Mouse (Mus musculus) forebrain, postnatal 0 days (tissue): ENCODE data around the gene Gmpr. TPM values are rescaled to one million over a fixed set of nuclear protein-coding genes. Genes with fewer than 3 reads are reported as not detected.

Source experiments
- ATAC-seq: fragments of 200-750 bp; cut with Nextera tagmentation; 2 replicates; pipeline ENCODE4 v1.8.0; 2017; ENCODE audit warnings: mild to moderate bottlenecking, moderate library complexity
- DNase-seq: peaks from one replicate; pipeline ENCODE4 v3.0.0-alpha.2; 2015
- H3K27ac ChIP-seq: fragments of 300-500 bp; sonication (generic); 2 replicates; pipeline ENCODE4 v1.5.1; 2014; ENCODE audit warnings: low read depth, mild to moderate bottlenecking, antibody characterized with exemption, low read length, moderate library complexity, mixed read lengths
- H3K27me3 ChIP-seq: fragments of 300-500 bp; sonication (generic); 2 replicates; pipeline ENCODE4 v1.6.1; 2014; ENCODE audit warnings: mild to moderate bottlenecking, low read length, mixed read lengths; ENCODE audit not compliant: insufficient read depth
- H3K36me3 ChIP-seq: fragments of 300-500 bp; sonication (generic); 2 replicates; pipeline ENCODE4 v1.6.1; 2014; ENCODE audit warnings: mild to moderate bottlenecking, moderate library complexity; ENCODE audit not compliant: insufficient read depth
- H3K4me1 ChIP-seq: fragments of 300-500 bp; sonication (generic); 2 replicates; pipeline ENCODE4 v1.6.1; 2014; ENCODE audit warnings: antibody characterized with exemption; ENCODE audit not compliant: insufficient read depth
- H3K4me2 ChIP-seq: fragments of 300-500 bp; sonication (generic); 2 replicates; pipeline ENCODE4 v1.6.1; 2014; ENCODE audit warnings: low read depth, mild to moderate bottlenecking, moderate library complexity
- H3K4me3 ChIP-seq: fragments of 300-500 bp; sonication (generic); 2 replicates; pipeline ENCODE4 v1.5.1; 2014; ENCODE audit warnings: low read depth, low read length, mixed read lengths
- H3K9ac ChIP-seq: fragments of 300-500 bp; sonication (generic); 2 replicates; pipeline ENCODE4 v1.6.1; 2014; ENCODE audit warnings: mild to moderate bottlenecking
- H3K9me3 ChIP-seq: fragments of 300-500 bp; sonication (generic); 2 replicates; pipeline ENCODE4 v1.6.1; 2016; ENCODE audit warnings: low read length
- CTCF ChIP-seq: sonication (generic); IDR thresholded peaks from 2 replicates; pipeline ENCODE4 v1.5.1; 2016; ENCODE audit warnings: antibody characterized with exemption, control low read depth, low read depth
- WGBS: fragments of 180-500 bp; shearing (Covaris S2); extraction: QIAGEN DNeasy Blood & Tissue Kit; methylation state at CpG from one replicate; pipeline ENCODE4 v1.1.7; 2014; 5-methylcytosine and 5-hydroxymethylcytosine counted together
- polyA plus RNA-seq: library from polyadenylated mRNA; unstranded; fragments of >200 nt; fragmentation: Nextera tagmentation; extraction: Ambion mirVana; gene quantifications from 2 replicates; pipeline ENCODE4 v1.2.1, GENCODE M21; 2015
- total RNA-seq: library from RNA; depleted of rRNA; stranded (reverse); fragments of >200 nt; gene quantifications from 2 replicates; pipeline ENCODE4 v1.2.3, GENCODE M21; 2014; rRNA removed

Gmpr gene
- total and polyA plus RNA-seq, 2 experiments from 2014 or later = 23.8 to 40.8 TPM

DNA sequence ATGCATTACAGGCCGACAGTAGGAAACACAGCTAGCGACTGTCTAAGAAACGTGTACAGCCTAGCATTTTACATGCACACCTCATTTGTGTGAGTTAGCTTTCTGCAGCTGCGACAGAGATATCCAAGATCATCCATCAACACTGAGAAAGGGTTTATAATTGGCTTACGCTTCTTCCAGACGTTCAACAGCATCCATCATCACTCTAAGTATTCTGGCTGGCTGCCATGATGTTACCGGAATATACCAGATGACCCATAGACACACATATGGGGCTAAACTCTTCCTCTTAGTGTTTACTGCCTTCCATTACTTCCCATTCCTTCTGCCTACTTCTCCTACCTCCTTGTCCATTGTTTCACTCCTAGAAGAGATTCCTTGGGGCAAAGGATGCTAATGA, 88.2 kb downstream of the Gmpr start:
- Histone ChIP-seq H3K9ac (no peak overlapping the region), H3K4me2 (no peak overlapping the region), H3K4me1 (0 out of 2 replicates have a peak, but pooled peaks cover 1% of the 10 kb centered on the region), H3K36me3 (no peaks in the 10 kb centered on the region), H3K27ac (no peak overlapping the region), H3K9me3 (no peaks in the 10 kb centered on the region), H3K4me3 (no peak overlapping the region), H3K27me3 (no peaks in the 10 kb centered on the region)
- ATAC-seq (no peak), DNase-seq (no peak)
- TF ChIP-seq CTCF = no peak
- WGBS = 58% methylated on average over 7 of the region's 7 CpGs

DNA sequence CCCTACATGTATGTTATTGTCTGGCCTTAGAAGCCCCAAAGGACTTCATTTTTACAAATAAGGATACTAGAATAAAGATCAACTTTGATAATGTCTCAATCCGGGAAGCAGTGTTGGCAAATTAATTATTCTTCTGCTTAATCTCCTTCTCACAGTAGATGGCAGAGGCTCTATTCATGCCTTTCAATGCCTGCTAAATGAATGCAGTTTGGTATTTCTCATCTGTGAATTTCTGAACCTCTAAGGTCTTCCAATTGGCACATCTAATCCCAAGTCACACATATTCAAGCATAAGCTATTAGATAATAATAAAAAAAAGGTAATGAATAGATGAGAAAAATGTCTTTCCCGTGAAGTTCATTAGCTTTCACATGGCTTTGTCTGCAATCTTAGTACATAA, 92.6 kb downstream of the Gmpr start:
- Histone ChIP-seq H3K9me3 (no peaks in the 10 kb centered on the region), H3K27ac (no peak overlapping the region), H3K4me2 (no peak overlapping the region), H3K36me3 (no peaks in the 10 kb centered on the region), H3K9ac (no peak overlapping the region), H3K27me3 (no peaks in the 10 kb centered on the region), H3K4me1 (0 out of 2 replicates have a peak, but pooled peaks cover 8% of the 10 kb centered on the region), H3K4me3 (no peak overlapping the region)
- DNase-seq = peak; percentile 30
- peak; percentile 69; the same call in 1 of the 2 replicates for ATAC-seq
- 22% methylated on average over 2 of the region's 2 CpGs for WGBS
- TF ChIP-seq CTCF = 0 out of 2 replicates have a peak, but pooled peaks have one; percentile 4

DNA sequence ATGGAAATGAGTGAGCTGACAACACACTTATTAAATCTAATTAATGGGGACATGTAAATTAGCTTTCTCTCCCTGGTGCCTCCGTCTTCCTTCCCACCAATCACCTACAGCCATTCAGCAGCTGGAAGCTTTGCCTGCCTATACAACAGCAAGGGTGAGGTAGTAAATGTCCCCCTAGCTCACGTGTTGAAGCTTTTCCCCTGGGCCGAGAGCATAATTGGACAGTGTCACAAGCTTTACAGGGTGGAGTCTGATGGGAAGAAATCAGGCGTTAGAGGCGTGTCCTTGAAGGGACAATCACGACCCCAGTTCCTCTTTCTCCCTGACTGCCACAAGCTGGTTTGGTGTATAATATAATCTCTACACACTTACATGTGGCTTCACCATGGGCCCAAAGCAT, 93.2 kb downstream of the Gmpr start:
- Histone ChIP-seq H3K4me3 (no peak overlapping the region), H3K36me3 (no peaks in the 10 kb centered on the region), H3K9ac (no peak overlapping the region), H3K4me2 (no peak overlapping the region), H3K4me1 (0 out of 2 replicates have a peak, but pooled peaks cover 8% of the 10 kb centered on the region), H3K9me3 (no peaks in the 10 kb centered on the region), H3K27ac (0 out of 2 replicates have a peak overlapping the region, but pooled peaks have one; percentile 31), H3K27me3 (no peaks in the 10 kb centered on the region)
- no peak for DNase-seq
- WGBS = 18% methylated on average over 6 of the region's 6 CpGs
- TF ChIP-seq CTCF = no peak
- ATAC-seq = peak; percentile 63; the same call in 1 of the 2 replicates

Other genes with a start within 250 kb of the Gmpr start
- 15.6 and 17.9 TPM in 2 replicates for gene Mylip, start 117.7 kb upstream of the Gmpr start, total RNA-seq
- 1.7 and 3.8 TPM in 2 replicates for gene Mylip, start 117.7 kb upstream of the Gmpr start, polyA plus RNA-seq